Mouse (Mus musculus) testis, postnatal 14 days (tissue): Measurements from ENCODE around the gene Olfr643.
"Not testable (repeated sequence)": the region's sequence is repeated elsewhere in the genome, so short reads cannot be mapped to it uniquely, and the experiment has no call there.

ENCODE experiments used
- DNase-seq: peaks from one replicate; pipeline ENCODE4 v3.0.0; 2021; ENCODE audit warnings: low spot score

Gene Olfr643

GRCm38 (mm10) chr7:104018953-104019352 is 118.3 kb downstream of the Olfr643 start:
- no peak for DNase-seq

GRCm38 (mm10) chr7:104017203-104017602 is 120.0 kb downstream of the Olfr643 start, which contains the start of gene Olfr639:
Olfr639 (minus strand) TSS chr7:104017303.
- no peak for DNase-seq

GRCm38 (mm10) chr7:103999124-103999523 is 138.1 kb downstream of the Olfr643 start:
- DNase-seq = no peak

- no peak for DNase-seq
These were observed 138.8 kb downstream of the Olfr643 start, which contains the start of gene Olfr638 for GRCm38 (mm10) chr7:103998446-103998845. Olfr638 (plus strand) TSS chr7:103998746.

- no peak for DNase-seq
These were observed 165.4 kb downstream of the Olfr643 start for GRCm38 (mm10) chr7:103971782-103972181.

GRCm38 (mm10) chr7:103970852-103971251 is 166.4 kb downstream of the Olfr643 start, which contains the start of gene Olfr635:
Olfr635 (plus strand) TSS chr7:103971152.
- DNase-seq = no peak

- DNase-seq = not testable (repeated sequence)
These were observed 170.3 kb downstream of the Olfr643 start for GRCm38 (mm10) chr7:103966873-103967272.
